Mouse (Mus musculus): ENCODE results near the gene Gm20388.

The Gm20388 gene

GRCm38 (mm10) chr8:123337475-123337874, 3426.8 kb downstream of the Gm20388 start:
- DNase-seq (ENCODE audit: inconsistent ontology term), result no peak

GRCm38 (mm10) chr8:123340071-123340470, 3429.4 kb downstream of the Gm20388 start:
- DNase-seq (ENCODE audit: inconsistent ontology term), result no peak

- no peak for DNase-seq (ENCODE audit: inconsistent ontology term)
Observed at GRCm38 (mm10) chr8:123341040-123342015, 3430.7 kb downstream of the Gm20388 start.

- no peak for DNase-seq (ENCODE audit: inconsistent ontology term)
Observed at GRCm38 (mm10) chr8:123342253-123342652, 3431.6 kb downstream of the Gm20388 start.

- DNase-seq (ENCODE audit: inconsistent ontology term), result no peak
Observed at GRCm38 (mm10) chr8:123342911-123343310, 3432.3 kb downstream of the Gm20388 start.

- no peak for DNase-seq (ENCODE audit: inconsistent ontology term)
Observed at GRCm38 (mm10) chr8:123343422-123343821, 3432.8 kb downstream of the Gm20388 start.

- DNase-seq (ENCODE audit: inconsistent ontology term), result no peak
Observed at GRCm38 (mm10) chr8:123345135-123345534, 3434.5 kb downstream of the Gm20388 start.

- no peak for DNase-seq (ENCODE audit: inconsistent ontology term)
Observed at GRCm38 (mm10) chr8:123345856-123346255, 3435.2 kb downstream of the Gm20388 start.

- DNase-seq (ENCODE audit: inconsistent ontology term), result no peak
Observed at GRCm38 (mm10) chr8:123347293-123347692, 3436.7 kb downstream of the Gm20388 start.

GRCm38 (mm10) chr8:123348237-123348843, 3437.7 kb downstream of the Gm20388 start:
- DNase-seq (ENCODE audit: inconsistent ontology term), result peak; percentile 91

GRCm38 (mm10) chr8:123349073-123349472, 3438.4 kb downstream of the Gm20388 start:
- DNase-seq (ENCODE audit: inconsistent ontology term), result no peak

- no peak for DNase-seq (ENCODE audit: inconsistent ontology term)
Observed at GRCm38 (mm10) chr8:123352118-123352517, 3441.5 kb downstream of the Gm20388 start.

- DNase-seq (ENCODE audit: inconsistent ontology term), result peak; percentile 69
Observed at GRCm38 (mm10) chr8:123352786-123353185, 3442.1 kb downstream of the Gm20388 start.

- DNase-seq (ENCODE audit: inconsistent ontology term), result no peak
Observed at GRCm38 (mm10) chr8:123353216-123353615, 3442.6 kb downstream of the Gm20388 start.

- peak; percentile 60 for DNase-seq (ENCODE audit: inconsistent ontology term)
Observed at GRCm38 (mm10) chr8:123361082-123361739, 3450.6 kb downstream of the Gm20388 start.

GRCm38 (mm10) chr8:123373403-123374238, 3463.0 kb downstream of the Gm20388 start, which contains the start of gene Tcf25:
Tcf25 (plus strand) TSS chr8:123373753.
- DNase-seq (ENCODE audit: inconsistent ontology term), result peak; percentile 98

- DNase-seq (ENCODE audit: inconsistent ontology term), result peak; percentile 95
Observed at GRCm38 (mm10) chr8:123374239-123374578, 3463.6 kb downstream of the Gm20388 start.

GRCm38 (mm10) chr8:123375701-123376100, 3465.1 kb downstream of the Gm20388 start:
- no peak for DNase-seq (ENCODE audit: inconsistent ontology term)

GRCm38 (mm10) chr8:123376106-123376505, 3465.5 kb downstream of the Gm20388 start:
- DNase-seq (ENCODE audit: inconsistent ontology term), result no peak

GRCm38 (mm10) chr8:123381711-123382110, 3471.1 kb downstream of the Gm20388 start:
- no peak for DNase-seq (ENCODE audit: inconsistent ontology term)

GRCm38 (mm10) chr8:123382516-123382915, 3471.9 kb downstream of the Gm20388 start:
- DNase-seq (ENCODE audit: inconsistent ontology term), result no peak

Data from Muller cell, postnatal 12 days (primary cell).